ENCODE assay signal across 19 mouse cellular contexts in the genomic region with DNA sequence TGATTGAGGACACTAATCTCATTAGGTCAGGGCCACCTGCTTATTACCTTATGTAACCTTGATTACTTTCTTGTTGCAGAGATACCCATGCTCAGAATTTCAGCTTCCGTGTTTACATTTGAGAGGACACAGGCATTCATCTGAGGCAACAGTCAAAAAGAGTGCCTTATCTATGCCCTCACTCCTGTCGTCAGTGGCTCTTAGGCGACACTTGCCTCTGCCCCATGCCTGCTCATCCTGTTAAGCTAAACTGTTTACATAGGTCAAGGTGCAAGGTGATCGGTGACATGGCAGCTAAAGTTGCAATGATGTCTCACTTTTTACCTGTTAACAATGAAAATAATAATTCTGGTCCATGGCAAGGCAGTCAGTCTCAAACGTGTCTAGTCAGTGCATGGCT.
"Had no signal": no experiment of that assay in that cellular context is flagged by ENCODE, and none has a peak within 500 bp of the region (broad histone marks: within the 10 kb centered on the region; RNA-seq: fewer than 3 reads in every experiment).

No protein-coding gene starts in this region.

- ATAC-seq: intestine, postnatal 0 days; midbrain, embryonic 13.5 days; midbrain, embryonic 16.5 days had no signal

- H3K9ac ChIP-seq: limb, embryonic 13.5 days; lung, embryonic 15.5 days; midbrain, embryonic 13.5 days; neural tube, embryonic 13.5 days had no signal

- H3K36me3 ChIP-seq: limb, embryonic 10.5 days; limb, embryonic 13.5 days; lung, embryonic 15.5 days; midbrain, embryonic 10.5 days; midbrain, embryonic 13.5 days; neural tube, embryonic 13.5 days had no signal

- H3K27ac ChIP-seq: limb, embryonic 10.5 days; limb, embryonic 13.5 days; lung, embryonic 15.5 days; midbrain, embryonic 10.5 days; midbrain, embryonic 13.5 days; neural tube, embryonic 13.5 days had no signal

- H3K4me3 ChIP-seq: limb, embryonic 10.5 days; limb, embryonic 13.5 days; lung, embryonic 15.5 days; midbrain, embryonic 10.5 days; midbrain, embryonic 13.5 days; myocyte; neural tube, embryonic 13.5 days had no signal

- H3K4me2 ChIP-seq: limb, embryonic 13.5 days; lung, embryonic 15.5 days; midbrain, embryonic 13.5 days; neural tube, embryonic 13.5 days had no signal

- DNase-seq: kidney, adult 8-10 months; kidney, postnatal 14 days; kidney, postnatal 4 days; lung, adult 18-20 months; lung, postnatal 14 days; lung, postnatal 4 days; retina, postnatal 1 day; right cerebral cortex, postnatal 25 days; thymus, adult 18-20 months; thymus, postnatal 4 days had no signal

- H3K27me3 ChIP-seq: limb, embryonic 13.5 days; lung, embryonic 15.5 days; midbrain, embryonic 13.5 days; neural tube, embryonic 13.5 days had no signal

- H3K4me1 ChIP-seq: limb, embryonic 10.5 days; limb, embryonic 13.5 days; lung, embryonic 15.5 days; midbrain, embryonic 10.5 days; midbrain, embryonic 13.5 days; neural tube, embryonic 13.5 days had no signal

- H3K9me3 ChIP-seq: limb, embryonic 10.5 days; limb, embryonic 13.5 days; lung, embryonic 15.5 days; midbrain, embryonic 10.5 days; midbrain, embryonic 13.5 days; neural tube, embryonic 13.5 days had no signal
